Mouse (Mus musculus) gastrocnemius, adult 2 months (tissue): Measurements from ENCODE around the gene Fgfr2. TPM values are rescaled to one million over a fixed set of nuclear protein-coding genes. Genes with fewer than 3 reads are reported as not detected.

Source experiments
- DNase-seq: peaks from one replicate; pipeline ENCODE4 v3.0.0; 2022
- H3K27ac ChIP-seq: fragments of 200-600 bp; 2 replicates; pipeline ENCODE4 v1.8.1; 2022; ENCODE audit warnings: mild to moderate bottlenecking
- H3K4me3 ChIP-seq: fragments of 200-600 bp; 2 replicates; pipeline ENCODE4 v1.8.1; 2022; ENCODE audit warnings: mild to moderate bottlenecking, moderate library complexity
- CTCF ChIP-seq: fragments of 200-600 bp; IDR thresholded peaks from 2 replicates; pipeline ENCODE4 v1.8.1; 2022; ENCODE audit warnings: antibody characterized with exemption, mild to moderate bottlenecking, moderate library complexity
- intact Hi-C: fragments of 180-260 bp; cut with DNase I; formaldehyde crosslinking; loops from one replicate; pipeline ENCODE4 v1.15.1; 2025
- total RNA-seq, 2 experiments: library from RNA; stranded (reverse); gene quantifications; 2 replicates each; pipeline ENCODE4 v1.2.3; 2021

The Fgfr2 gene
- total RNA-seq, 2 experiments from 2014 or later, result 0.15 to 0.33 TPM

DNA sequence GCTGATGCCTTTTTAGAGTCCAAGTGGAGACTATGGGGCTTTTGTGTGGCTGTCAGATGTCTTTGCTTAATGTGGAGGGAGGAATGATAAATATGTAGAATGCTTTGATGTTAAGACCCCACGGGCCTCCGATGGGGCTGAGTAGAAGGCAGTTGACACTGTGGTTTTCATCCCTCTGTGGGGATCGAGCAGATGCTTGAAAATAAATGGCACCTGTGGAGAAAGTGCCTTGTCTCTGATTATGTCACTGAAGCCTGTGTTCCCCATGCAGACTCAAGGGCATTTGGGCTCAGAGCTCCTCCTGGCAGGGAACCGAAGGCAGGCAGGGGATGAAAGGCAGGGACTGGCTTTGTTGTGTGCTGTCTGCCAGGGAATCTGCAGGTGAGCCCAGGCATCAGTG, 1272.6 kb downstream of the Fgfr2 start:
- Histone ChIP-seq H3K4me3 (no peak overlapping the region), H3K27ac (no peak overlapping the region)
- no peak for DNase-seq
- intact Hi-C loops, result no loop called here
- TF ChIP-seq CTCF, result no peak

DNA sequence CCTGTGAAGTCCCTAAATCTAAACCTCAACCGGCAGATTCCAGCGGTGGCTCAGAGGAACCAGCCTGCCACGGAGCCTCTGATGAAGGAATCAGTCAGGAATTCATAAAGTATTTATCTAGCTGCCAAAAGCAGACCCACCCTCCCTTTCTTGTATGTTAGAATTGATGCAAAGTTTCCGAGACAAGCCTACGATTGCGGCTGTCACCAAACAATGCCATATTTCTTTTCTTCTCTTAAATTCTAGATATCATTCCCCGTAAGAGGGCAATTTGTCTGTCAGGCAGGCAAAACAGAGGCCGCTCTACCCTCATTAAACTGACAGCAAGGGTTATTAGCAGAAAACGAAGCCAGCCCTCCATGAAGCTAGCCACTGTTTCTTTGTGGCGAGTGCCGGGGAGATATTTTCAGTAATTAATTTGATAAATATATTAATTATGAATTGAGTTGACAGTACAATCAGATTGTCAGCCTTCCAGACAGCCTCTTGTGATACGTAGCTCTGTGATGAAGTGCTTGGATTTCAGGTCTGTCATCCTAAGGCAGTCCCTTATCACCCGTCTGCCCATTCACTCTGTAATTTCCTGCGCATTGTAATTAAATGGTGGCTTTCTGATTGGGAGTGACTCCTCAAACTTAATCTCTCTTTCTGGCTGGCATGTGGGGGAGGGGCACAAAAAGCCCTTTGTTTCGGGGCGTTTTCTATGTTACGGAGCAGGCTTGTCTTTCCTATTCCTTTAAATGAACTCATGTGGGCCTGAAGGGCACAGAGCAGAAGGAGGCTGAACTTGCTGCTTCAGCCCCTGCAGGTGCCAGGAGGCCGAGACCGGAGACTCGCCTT, 1276.9 kb downstream of the Fgfr2 start:
- Histone ChIP-seq H3K27ac (no peak overlapping the region), H3K4me3 (no peak overlapping the region)
- intact Hi-C loops, result no loop called here
- no peak for TF ChIP-seq CTCF
- no peak for DNase-seq

DNA sequence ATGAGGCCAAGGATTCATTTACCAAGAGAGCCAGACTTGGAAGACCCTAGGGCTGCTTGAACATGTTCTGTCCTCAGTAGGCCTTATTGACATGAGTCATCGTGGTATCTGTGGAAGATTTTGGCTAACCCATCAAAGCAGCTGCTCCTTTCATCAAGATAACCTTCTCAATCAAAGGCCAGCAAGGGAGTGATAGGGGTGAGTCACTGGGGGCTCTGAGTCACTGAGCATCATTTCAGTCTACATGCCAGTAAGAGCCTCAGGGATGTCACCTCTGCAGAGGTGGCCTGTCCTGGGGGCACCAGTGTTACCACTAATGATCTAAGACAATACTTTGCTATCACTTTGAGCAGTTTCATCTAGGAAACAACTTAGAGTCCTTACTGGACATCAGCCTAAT, 1292.9 kb downstream of the Fgfr2 start:
- DNase-seq, result no peak

DNA sequence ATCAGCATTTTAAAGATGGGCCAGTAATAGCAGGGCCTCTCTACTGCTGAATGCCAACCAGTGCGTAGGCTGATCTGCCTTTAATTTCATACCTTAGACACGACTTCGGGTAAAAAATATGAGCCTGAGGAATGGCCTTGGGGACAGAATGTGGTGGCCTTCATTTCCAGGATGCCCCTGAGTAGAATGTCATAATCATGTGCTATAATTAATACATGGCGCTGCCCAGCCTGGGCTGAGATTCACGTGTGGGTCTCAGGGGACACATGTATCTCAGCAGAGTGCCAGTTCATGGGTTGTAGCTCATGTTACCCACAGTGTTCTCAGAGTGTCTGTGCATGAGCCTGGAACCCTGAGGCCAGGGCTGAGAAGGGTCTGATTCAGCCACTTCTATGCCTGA, 1296.3 kb downstream of the Fgfr2 start:
- no peak overlapping the region for H3K4me3 ChIP-seq
- H3K27ac ChIP-seq, result no peak overlapping the region
- DNase-seq, result no peak
- no peak for TF ChIP-seq CTCF
- intact Hi-C loops, result no loop called here

More for the DNA sequence above, 1292.9 kb downstream of the Fgfr2 start:
- TF ChIP-seq CTCF, result no peak
- intact Hi-C loops, result no loop called here
- no peak overlapping the region for H3K4me3 ChIP-seq
- no peak overlapping the region for H3K27ac ChIP-seq

DNA sequence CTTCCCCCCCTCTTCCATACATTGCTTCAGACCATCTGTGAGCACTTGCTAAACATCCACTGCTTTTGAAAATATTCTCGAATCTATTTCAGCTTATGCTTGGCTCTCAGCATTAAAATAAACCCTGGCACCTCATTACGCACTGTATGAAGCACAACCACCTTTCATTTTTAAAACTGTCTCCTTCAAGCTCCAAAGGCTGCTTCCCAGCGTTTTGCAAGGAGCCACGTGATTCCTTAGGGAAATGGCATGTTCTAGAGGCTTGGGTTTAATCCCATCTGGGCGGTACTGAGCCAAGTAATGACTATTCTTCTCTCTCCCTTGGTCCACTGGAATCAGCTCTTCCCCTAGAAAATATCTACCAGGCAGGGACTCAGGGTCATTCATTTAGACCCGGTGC, 1305.2 kb downstream of the Fgfr2 start:
- intact Hi-C loops, result no loop called here
- TF ChIP-seq CTCF, result no peak
- no peak overlapping the region for H3K27ac ChIP-seq
- H3K4me3 ChIP-seq, result no peak overlapping the region
- DNase-seq, result no peak

DNA sequence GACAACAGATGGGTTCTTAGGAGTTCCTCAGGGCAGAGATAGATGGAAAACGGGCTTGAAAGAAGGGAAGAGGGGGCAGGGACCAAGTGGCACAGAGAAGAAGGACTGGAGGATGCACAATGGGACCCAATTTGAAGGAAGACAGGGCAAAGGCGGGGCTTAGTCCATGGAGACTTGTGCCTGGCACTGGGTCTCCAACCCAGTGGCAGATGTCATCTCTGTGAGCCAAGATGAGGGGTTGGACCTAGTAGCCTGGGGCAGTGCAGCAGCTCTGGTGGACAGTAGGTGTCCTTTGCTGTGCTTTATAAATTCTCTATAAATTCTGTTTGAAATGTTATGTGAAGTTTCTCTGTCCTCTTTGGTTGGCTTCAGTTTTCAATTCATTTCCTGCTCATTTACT, 1306.5 kb downstream of the Fgfr2 start:
- Histone ChIP-seq H3K27ac (no peak overlapping the region), H3K4me3 (no peak overlapping the region)
- intact Hi-C loops, result no loop called here
- no peak for DNase-seq
- no peak for TF ChIP-seq CTCF

DNA sequence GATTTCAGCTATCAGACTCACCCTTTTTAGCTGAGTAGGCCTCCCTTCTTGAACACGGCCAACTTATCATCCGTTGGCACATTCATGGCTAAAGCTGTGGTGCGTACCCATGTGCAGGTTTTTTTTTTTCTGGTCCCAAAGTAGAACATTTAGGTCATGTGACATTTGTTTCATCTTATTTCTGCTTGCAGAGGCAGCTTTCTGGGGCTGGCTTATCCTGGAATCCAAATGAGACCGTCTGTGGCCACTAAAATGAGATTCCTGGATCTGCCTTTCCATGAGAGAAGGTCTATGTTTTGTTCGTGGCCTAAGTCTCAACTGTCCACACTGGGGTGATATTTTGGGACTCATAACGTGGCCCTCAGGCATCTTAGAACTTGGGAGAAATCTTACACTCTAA, 1311.0 kb downstream of the Fgfr2 start:
- DNase-seq, result no peak
- H3K4me3 ChIP-seq, result no peak overlapping the region
- intact Hi-C loops, result no loop called here
- no peak for TF ChIP-seq CTCF
- no peak overlapping the region for H3K27ac ChIP-seq

DNA sequence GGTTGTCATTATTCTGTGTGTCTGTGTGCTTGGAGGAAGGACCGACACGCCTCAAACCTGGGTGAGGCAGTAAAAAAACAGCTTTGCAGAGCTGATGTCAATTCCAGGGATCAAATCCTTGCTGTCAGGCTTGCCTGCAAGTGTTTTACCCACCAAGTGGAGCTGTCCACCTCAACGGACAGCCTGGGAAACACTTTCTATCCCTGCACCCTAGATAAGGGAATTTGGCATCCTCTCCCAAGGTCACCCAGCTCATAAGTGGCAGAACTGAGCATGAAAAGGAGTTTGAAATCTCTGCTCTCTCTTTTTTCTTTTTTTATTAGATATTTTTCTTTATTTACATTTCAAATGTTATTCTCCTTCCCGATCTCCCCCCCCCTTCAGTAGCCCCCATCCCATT, 1312.2 kb downstream of the Fgfr2 start:
- no peak for TF ChIP-seq CTCF
- Histone ChIP-seq H3K27ac (no peak overlapping the region), H3K4me3 (no peak overlapping the region)
- no peak for DNase-seq
- intact Hi-C loops, result no loop called here

DNA sequence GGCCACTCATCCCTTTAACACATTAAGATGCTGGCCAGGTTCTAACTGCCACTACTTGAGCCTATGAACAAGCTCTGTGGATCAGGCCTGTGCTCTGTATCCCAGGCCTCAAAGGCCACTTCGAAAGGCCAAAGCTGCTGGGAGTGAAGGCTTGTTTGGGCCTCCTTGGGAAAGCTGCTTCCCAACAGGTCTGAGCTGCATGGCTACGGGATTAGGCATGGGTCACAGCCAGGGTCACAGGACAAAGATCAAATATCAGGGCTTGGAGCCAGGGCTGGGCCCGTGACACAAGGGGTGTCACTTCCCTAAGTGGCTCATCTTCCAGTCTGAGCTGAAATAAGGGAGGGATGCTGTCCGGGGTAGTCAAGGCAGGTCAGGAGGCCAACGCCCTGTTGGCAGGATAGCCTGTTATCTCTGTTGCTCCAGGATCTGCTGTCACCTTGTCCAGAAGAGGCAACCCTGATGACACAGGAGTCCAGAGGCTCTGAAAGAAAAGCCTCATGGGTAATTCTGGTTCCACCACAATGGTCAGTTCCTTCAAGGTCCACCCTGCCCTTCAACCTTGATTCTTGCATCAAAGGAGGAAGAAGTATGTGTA, 1313.5 kb downstream of the Fgfr2 start:
- intact Hi-C loops, result no loop called here
- no peak for TF ChIP-seq CTCF
- no peak overlapping the region for H3K27ac ChIP-seq
- peak; percentile 34 for DNase-seq
- no peak overlapping the region for H3K4me3 ChIP-seq

DNA sequence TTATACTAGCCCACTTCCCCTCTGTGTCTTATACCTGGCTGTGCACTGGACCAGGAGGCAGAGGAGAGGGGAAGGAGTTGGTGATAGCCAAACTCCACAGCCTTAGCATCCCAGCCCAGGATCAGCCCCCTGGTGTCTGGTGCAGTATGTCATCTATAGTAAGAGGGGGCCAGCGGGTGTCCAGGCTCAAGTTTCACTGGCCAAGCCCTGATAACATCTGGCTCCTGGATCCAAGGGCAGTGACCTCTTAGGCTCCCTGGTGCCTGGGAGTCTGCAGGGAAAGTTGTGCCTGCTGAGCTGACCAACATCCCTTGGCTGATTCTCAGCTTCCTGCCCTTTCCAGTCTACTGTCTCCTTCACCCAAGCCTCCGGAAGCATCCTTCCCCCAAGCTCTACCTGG, 1315.9 kb downstream of the Fgfr2 start:
- no peak for TF ChIP-seq CTCF
- intact Hi-C loops, result no loop called here

DNA sequence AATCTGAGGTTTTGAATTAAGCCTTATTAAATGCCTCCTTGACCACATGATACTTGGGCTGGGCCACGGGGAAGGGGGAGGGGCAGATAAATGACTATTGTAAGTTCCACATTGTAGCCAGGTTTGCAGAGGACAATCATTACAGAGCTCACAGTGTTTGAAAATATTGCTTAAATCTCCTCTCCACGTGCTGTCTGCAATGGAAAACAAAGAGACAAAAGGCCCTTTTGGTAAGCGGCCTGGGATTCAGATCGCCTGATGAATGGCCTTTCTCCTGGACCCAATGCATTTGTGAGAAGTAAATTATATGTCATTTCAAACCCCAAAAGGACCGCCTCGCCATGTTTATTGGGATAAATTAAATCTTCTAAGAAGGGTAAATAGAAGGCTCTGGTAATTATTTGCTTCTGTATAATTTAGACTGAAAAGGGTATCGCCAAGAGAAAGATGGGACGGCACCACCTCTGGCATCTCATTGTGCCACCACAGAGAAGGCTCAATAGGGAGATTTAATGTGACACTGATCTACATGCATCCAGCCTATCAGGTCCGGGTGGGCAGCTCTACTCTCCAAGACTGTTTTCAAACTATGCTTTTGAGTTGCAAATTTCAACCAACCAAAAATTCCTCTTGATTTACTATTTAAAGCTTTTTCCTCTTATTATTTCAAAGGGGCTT, 1317.5 kb downstream of the Fgfr2 start:
- intact Hi-C loops, result no loop called here
- no peak for DNase-seq
- Histone ChIP-seq H3K27ac (no peak overlapping the region), H3K4me3 (no peak overlapping the region)
- no peak for TF ChIP-seq CTCF

More for the DNA sequence above, 1315.9 kb downstream of the Fgfr2 start:
- Histone ChIP-seq H3K4me3 (no peak overlapping the region), H3K27ac (no peak overlapping the region)
- DNase-seq, result no peak

DNA sequence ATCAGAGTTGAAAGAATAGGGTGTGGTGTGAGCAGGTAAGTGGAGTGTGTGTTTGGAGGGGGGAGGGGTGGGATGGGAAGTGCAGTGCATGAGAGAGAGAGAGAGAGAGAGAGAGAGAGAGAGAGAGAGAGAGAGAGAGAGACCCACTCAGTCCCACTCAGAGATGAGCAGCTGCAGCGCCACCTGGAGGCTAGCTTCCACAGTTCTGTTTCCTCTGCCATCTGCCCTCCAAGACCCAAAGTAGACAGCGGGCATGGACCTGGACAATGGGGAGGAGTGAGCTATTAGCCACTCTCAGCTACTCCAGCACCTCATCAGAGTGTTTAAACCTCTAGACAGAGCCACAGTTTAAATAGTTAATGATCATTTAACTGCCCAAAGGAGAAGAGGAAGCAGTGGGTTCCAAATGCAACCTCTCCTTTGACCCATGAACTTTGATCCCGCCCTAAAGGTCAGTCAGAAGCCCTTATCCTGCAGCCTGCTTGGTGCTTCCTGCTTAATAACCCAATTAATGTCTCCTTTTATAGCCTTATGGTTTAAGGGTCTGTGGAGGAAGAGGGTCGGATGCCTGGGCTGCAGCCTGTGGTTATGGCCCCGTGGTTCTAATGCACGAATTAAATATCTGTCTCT, 1322.6 kb downstream of the Fgfr2 start:
- TF ChIP-seq CTCF, result peak; percentile 34
- Histone ChIP-seq H3K4me3 (no peak overlapping the region), H3K27ac (no peak overlapping the region)
- intact Hi-C loops, result no loop called here
- no peak for DNase-seq

DNA sequence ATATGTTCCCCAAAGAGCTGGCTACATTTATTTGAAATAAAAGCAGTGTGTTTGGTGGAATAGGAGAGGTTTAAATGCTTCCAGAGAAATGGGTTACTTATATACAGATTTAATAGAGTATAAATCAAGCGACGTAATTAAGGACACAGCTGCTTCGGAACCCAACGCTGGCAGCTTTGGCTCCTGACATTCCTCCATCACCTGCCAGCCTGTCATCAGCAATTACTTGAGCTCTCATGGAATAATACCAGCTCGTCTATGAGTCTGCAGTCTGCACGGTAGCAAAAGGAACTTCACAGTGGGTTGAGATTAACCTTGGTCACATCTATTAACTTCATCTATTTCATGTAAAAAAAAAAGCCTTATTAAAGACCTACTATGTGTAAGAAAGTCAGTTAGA, 1326.0 kb downstream of the Fgfr2 start:
- TF ChIP-seq CTCF, result no peak
- no peak overlapping the region for H3K4me3 ChIP-seq
- no peak for DNase-seq
- H3K27ac ChIP-seq, result no peak overlapping the region
- intact Hi-C loops, result no loop called here
